Mouse (Mus musculus): ENCODE data around the gene Trim40. TPM values are rescaled to one million over a fixed set of nuclear protein-coding genes. Genes with fewer than 3 reads are reported as not detected.

Trim40 gene
- polyA plus RNA-seq, 1 experiment from 2014 or later: not detected

GRCm38 (mm10) chr17:36832694-36833093 lies 57.2 kb downstream of the Trim40 start:
- Histone ChIP-seq H3K27me3 (ENCODE audit: control insufficient read depth, insufficient read depth, low read length) (no peaks in the 10 kb centered on the region), H3K9ac (ENCODE audit: low read length) (no peak overlapping the region), H3K27ac (replicated peaks; ENCODE audit: low read depth, low read length) (no peak overlapping the region), H3K4me1 (ENCODE audit: control insufficient read depth, insufficient read depth, low read length) (0 out of 2 replicates have a peak, but pooled peaks cover 3% of the 10 kb centered on the region), H3K36me3 (ENCODE audit: control insufficient read depth, insufficient read depth, low read length) (no peaks in the 10 kb centered on the region), H3K9me3 (ENCODE audit: control insufficient read depth, low read length) (no peaks in the 10 kb centered on the region), H3K4me2 (ENCODE audit: low read depth, severe bottlenecking) (no peak overlapping the region), H3K4me3 (ENCODE audit: low read depth, low read length) (no peak overlapping the region)
- no peak for DNase-seq (ENCODE audit: low spot score)
- WGBS: 63% methylated on average over 4 of the region's 4 CpGs
- ATAC-seq (ENCODE audit: insufficient number of reproducible peaks, low FRiP score, low TSS enrichment, low read depth): no peak

Other genes with a start within 250 kb of the Trim40 start
- gene H2-M9, start 247.5 kb downstream of the Trim40 start, polyA plus RNA-seq (2014; fragmentation: Nextera tagmentation; extraction: Ambion mirVana): not detected in 2 replicates
- not detected in 2 replicates for gene H2-M1, start 217.9 kb downstream of the Trim40 start, polyA plus RNA-seq (2014; fragmentation: Nextera tagmentation; extraction: Ambion mirVana)
- gene H2-M10.5, start 117.2 kb downstream of the Trim40 start, polyA plus RNA-seq (2014; fragmentation: Nextera tagmentation; extraction: Ambion mirVana): not detected in 2 replicates
- gene H2-M10.6, start 78.0 kb downstream of the Trim40 start, polyA plus RNA-seq (2014; fragmentation: Nextera tagmentation; extraction: Ambion mirVana): not detected in 2 replicates
- 33.5 and 40.6 TPM in 2 replicates for gene Trim26, start 53.0 kb downstream of the Trim40 start, polyA plus RNA-seq (2014; fragmentation: Nextera tagmentation; extraction: Ambion mirVana)
- gene Trim15, start 22.9 kb downstream of the Trim40 start, polyA plus RNA-seq (2014; fragmentation: Nextera tagmentation; extraction: Ambion mirVana): 0.08 and 0.51 TPM in 2 replicates
- gene Trim10, start 20.5 kb downstream of the Trim40 start, polyA plus RNA-seq (2014; fragmentation: Nextera tagmentation; extraction: Ambion mirVana): 5.0 and 6.0 TPM in 2 replicates
- not detected in 2 replicates for gene Trim31, start 8.0 kb upstream of the Trim40 start, polyA plus RNA-seq (2014; fragmentation: Nextera tagmentation; extraction: Ambion mirVana)
- gene Rnf39, start 52.8 kb upstream of the Trim40 start, polyA plus RNA-seq (2014; fragmentation: Nextera tagmentation; extraction: Ambion mirVana): 0.31 and 0.45 TPM in 2 replicates
- gene Ppp1r11, start 61.6 kb upstream of the Trim40 start, polyA plus RNA-seq (2014; fragmentation: Nextera tagmentation; extraction: Ambion mirVana): 142 and 147 TPM in 2 replicates
- 118 and 119 TPM in 2 replicates for gene Znrd1, start 68.4 kb upstream of the Trim40 start, polyA plus RNA-seq (2014; fragmentation: Nextera tagmentation; extraction: Ambion mirVana)
- gene Znrd1as, start 68.5 kb upstream of the Trim40 start, polyA plus RNA-seq (2014; fragmentation: Nextera tagmentation; extraction: Ambion mirVana): 7.8 and 8.7 TPM in 2 replicates
- gene 2410137M14Rik, start 91.1 kb upstream of the Trim40 start, polyA plus RNA-seq (2014; fragmentation: Nextera tagmentation; extraction: Ambion mirVana): not detected in 2 replicates
- gene H2-M5, start 99.4 kb upstream of the Trim40 start, polyA plus RNA-seq (2014; fragmentation: Nextera tagmentation; extraction: Ambion mirVana): 0.49 and 0.65 TPM in 2 replicates
- 101 and 106 TPM in 2 replicates for gene Zfp57, start 111.0 kb upstream of the Trim40 start, polyA plus RNA-seq (2014; fragmentation: Nextera tagmentation; extraction: Ambion mirVana)
- 0.25 and 0.26 TPM in 2 replicates for gene Mog, start 133.3 kb upstream of the Trim40 start, polyA plus RNA-seq (2014; fragmentation: Nextera tagmentation; extraction: Ambion mirVana)
- 7.9 and 9.7 TPM in 2 replicates for gene Gabbr1, start 155.8 kb upstream of the Trim40 start, polyA plus RNA-seq (2014; fragmentation: Nextera tagmentation; extraction: Ambion mirVana)
- 0.09 TPM in 1 of 2 replicates, not detected in the other for gene Olfr90, start 198.4 kb upstream of the Trim40 start, polyA plus RNA-seq (2014; fragmentation: Nextera tagmentation; extraction: Ambion mirVana)
- gene Olfr91, start 208.2 kb upstream of the Trim40 start, polyA plus RNA-seq (2014; fragmentation: Nextera tagmentation; extraction: Ambion mirVana): 0.14 TPM in 1 of 2 replicates, not detected in the other
- not detected in 2 replicates for gene Olfr92, start 230.0 kb upstream of the Trim40 start, polyA plus RNA-seq (2014; fragmentation: Nextera tagmentation; extraction: Ambion mirVana)

All from limb, embryonic 11.5 days (tissue).